Mouse (Mus musculus): ENCODE data around the gene Slc30a7.

DNA sequence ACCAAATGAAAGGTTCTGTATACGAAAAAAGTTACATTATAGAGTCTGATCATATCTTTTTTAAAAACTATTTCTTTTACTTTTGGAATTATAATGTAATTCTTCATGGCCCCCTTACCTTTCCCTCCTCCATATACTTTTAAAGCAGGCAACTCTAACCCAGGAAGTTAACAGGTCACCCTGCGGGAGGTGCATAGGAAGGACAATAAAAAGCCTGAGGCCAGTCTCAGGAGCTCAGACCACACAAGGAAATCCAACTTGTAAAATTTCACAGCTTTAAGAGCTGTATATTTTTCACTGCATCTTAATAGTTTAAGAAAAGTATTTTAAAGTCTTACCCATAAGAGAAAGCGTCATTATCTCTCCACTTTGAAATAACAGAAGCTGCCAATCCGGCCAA, 14.6 kb downstream of the Slc30a7 start:
- TF ChIP-seq GATA1 (IDR thresholded peaks at IDR 0.05; ENCODE audit: low read depth, low read length) (no peak), POLR2A (IDR thresholded peaks at IDR 0.05; ENCODE audit: control insufficient read depth in 1 of 2, insufficient read depth in 1 of 2, low read depth in 1 of 2, low read length in 2 of 2, poor library complexity in 1 of 2) (no peak), MAFK (IDR thresholded peaks at IDR 0.05; ENCODE audit: borderline replicate concordance, low read depth, low read length) (no peak), TAL1 (IDR thresholded peaks at IDR 0.05; ENCODE audit: low read length) (no peak), NELFE (IDR thresholded peaks at IDR 0.05; ENCODE audit: low read depth, low read length) (no peak), EP300 (IDR thresholded peaks at IDR 0.05; ENCODE audit: low read depth in 1 of 2, low read length in 2 of 2) (no peak), MAZ (IDR thresholded peaks at IDR 0.05; ENCODE audit: low read depth, low read length) (no peak), MAX (IDR thresholded peaks at IDR 0.05; ENCODE audit: low read length) (no peak), E2F4 (IDR thresholded peaks at IDR 0.05; ENCODE audit: borderline replicate concordance, low read depth, low read length) (no peak), CTCF (IDR thresholded peaks at IDR 0.05 in 2 of 3, conservative IDR thresholded peaks at IDR 0.05 in 1 of 3; ENCODE audit: control insufficient read depth in 1 of 3, insufficient read depth in 1 of 3, low read depth in 2 of 3, low read length in 3 of 3, poor library complexity in 1 of 3, severe bottlenecking in 1 of 3) (no peak)

Measured in MEL (cell line).